Mouse (Mus musculus) embryonic facial prominence, embryonic 12.5 days (tissue): ENCODE data around the gene Fthl17f. TPM values are rescaled to one million over a fixed set of nuclear protein-coding genes. Genes with fewer than 3 reads are reported as not detected.
"Not testable (repeated sequence)": the region's sequence is repeated elsewhere in the genome, so short reads cannot be mapped to it uniquely, and the experiment has no call there.

ENCODE experiments used
- ATAC-seq: fragments of 200-750 bp; cut with Nextera tagmentation; 2 replicates; pipeline ENCODE4 v1.8.0; 2017; ENCODE audit not compliant: insufficient number of reproducible peaks, insufficient read depth, low FRiP score, low TSS enrichment
- H3K27ac ChIP-seq: fragments of 300-500 bp; sonication (generic); 2 replicates; pipeline ENCODE4 v1.5.1; 2016; ENCODE audit warnings: mild to moderate bottlenecking
- H3K27me3 ChIP-seq: fragments of 300-500 bp; sonication (generic); 2 replicates; pipeline ENCODE4 v1.6.1; 2016; ENCODE audit warnings: mild to moderate bottlenecking, moderate library complexity
- H3K36me3 ChIP-seq: fragments of 300-500 bp; sonication (generic); 2 replicates; pipeline ENCODE4 v1.6.1; 2016; ENCODE audit warnings: mild to moderate bottlenecking
- H3K4me1 ChIP-seq: fragments of 300-500 bp; sonication (generic); 2 replicates; pipeline ENCODE4 v1.6.1; 2016
- H3K4me2 ChIP-seq: fragments of 300-500 bp; sonication (generic); replicated peaks from 2 replicates; pipeline ENCODE4 v1.6.1; 2016; ENCODE audit warnings: mild to moderate bottlenecking, moderate library complexity
- H3K4me3 ChIP-seq: fragments of 300-500 bp; sonication (generic); 2 replicates; pipeline ENCODE4 v1.5.1; 2016; ENCODE audit warnings: mild to moderate bottlenecking
- H3K9ac ChIP-seq: fragments of 300-500 bp; sonication (generic); 2 replicates; pipeline ENCODE4 v1.6.1; 2016; ENCODE audit warnings: mild to moderate bottlenecking, moderate library complexity
- H3K9me3 ChIP-seq: fragments of 300-500 bp; sonication (generic); 2 replicates; pipeline ENCODE4 v1.6.1; 2016; ENCODE audit warnings: mild to moderate bottlenecking, moderate library complexity
- WGBS: fragments of 180-500 bp; shearing (Covaris S2); methylation state at CpG from one replicate; pipeline ENCODE4 v1.1.7; 2016; 5-methylcytosine and 5-hydroxymethylcytosine counted together
- polyA plus RNA-seq: library from polyadenylated mRNA; unstranded; fragments of >200 nt; fragmentation: Nextera tagmentation; extraction: Ambion mirVana; gene quantifications from 2 replicates; pipeline ENCODE4 v1.2.1, GENCODE M21; 2016

Fthl17f gene
- not detected in 2 replicates for polyA plus RNA-seq

GRCm38 (mm10) chrX:9062715-9063114 is at the start of gene Fthl17f:
Gene Fthl17f (plus strand): TSS chrX:9063015.
- H3K27me3 ChIP-seq, H3K4me2 ChIP-seq, H3K9me3 ChIP-seq, H3K36me3 ChIP-seq, H3K4me1 ChIP-seq, ATAC-seq, H3K4me3 ChIP-seq, H3K9ac ChIP-seq, H3K27ac ChIP-seq: not testable (repeated sequence)
- WGBS = 92% methylated on average over 11 of the region's 11 CpGs

GRCm38 (mm10) chrX:9016079-9016478 is 46.7 kb upstream of the Fthl17f start:
- ATAC-seq = no peak
- H3K4me1 ChIP-seq = no peaks in the 10 kb centered on the region
- no peaks in the 10 kb centered on the region for H3K36me3 ChIP-seq
- no peak overlapping the region for H3K4me2 ChIP-seq
- H3K27ac ChIP-seq = no peak overlapping the region
- no peak overlapping the region for H3K9ac ChIP-seq
- 29% methylated on average over 1 of the region's 1 CpGs for WGBS
- H3K27me3 ChIP-seq = no peaks in the 10 kb centered on the region
- no peak overlapping the region for H3K4me3 ChIP-seq
- H3K9me3 ChIP-seq = no peaks in the 10 kb centered on the region

- no peak for ATAC-seq
- WGBS = 63% methylated on average over 10 of the region's 10 CpGs
- no peaks in the 10 kb centered on the region for H3K36me3 ChIP-seq
- no peaks in the 10 kb centered on the region for H3K27me3 ChIP-seq
- H3K4me1 ChIP-seq = no peaks in the 10 kb centered on the region
- no peak overlapping the region for H3K4me3 ChIP-seq
- H3K4me2 ChIP-seq = no peak overlapping the region
- H3K9me3 ChIP-seq = no peaks in the 10 kb centered on the region
- H3K9ac ChIP-seq = no peak overlapping the region
- H3K27ac ChIP-seq = no peak overlapping the region
Measured at GRCm38 (mm10) chrX:9019481-9019880, 43.3 kb upstream of the Fthl17f start.

- H3K36me3 ChIP-seq, H3K9me3 ChIP-seq, H3K4me3 ChIP-seq, ATAC-seq, H3K4me2 ChIP-seq, H3K4me1 ChIP-seq, H3K27me3 ChIP-seq, H3K27ac ChIP-seq, H3K9ac ChIP-seq: not testable (repeated sequence)
- WGBS = 100% methylated on average over 1 of the region's 10 CpGs
Measured at GRCm38 (mm10) chrX:9033193-9033592, 29.6 kb upstream of the Fthl17f start, which contains the start of gene Fthl17e. Gene Fthl17e (plus strand): TSS chrX:9033493.

GRCm38 (mm10) chrX:9041611-9042010 is 21.2 kb upstream of the Fthl17f start:
- H3K4me1 ChIP-seq, ATAC-seq, H3K4me3 ChIP-seq, H3K36me3 ChIP-seq, H3K27me3 ChIP-seq, H3K9me3 ChIP-seq, H3K4me2 ChIP-seq, H3K9ac ChIP-seq, H3K27ac ChIP-seq: not testable (repeated sequence)
- WGBS = 40% methylated on average over 3 of the region's 4 CpGs

- not testable (repeated sequence) for H3K4me2 ChIP-seq, ATAC-seq, H3K4me3 ChIP-seq, H3K9me3 ChIP-seq, H3K9ac ChIP-seq, H3K4me1 ChIP-seq, H3K27me3 ChIP-seq, H3K36me3 ChIP-seq, H3K27ac ChIP-seq
- WGBS = 20% methylated on average over 9 of the region's 9 CpGs
Measured at GRCm38 (mm10) chrX:9060952-9061351, 1.9 kb upstream of the Fthl17f start.

GRCm38 (mm10) chrX:9062101-9062500 is 714 bp upstream of the Fthl17f start:
- Histone ChIP-seq H3K9me3 (no peaks in the 10 kb centered on the region), H3K9ac (no peak overlapping the region), H3K4me2 (no peak overlapping the region), H3K4me3 (no peak overlapping the region), H3K36me3 (no peaks in the 10 kb centered on the region), H3K27ac (no peak overlapping the region), H3K4me1 (no peaks in the 10 kb centered on the region), H3K27me3 (no peaks in the 10 kb centered on the region)
- 95% methylated on average over 4 of the region's 4 CpGs for WGBS
- no peak for ATAC-seq

GRCm38 (mm10) chrX:9077699-9078098 is 14.9 kb downstream of the Fthl17f start:
- not testable (repeated sequence) for H3K36me3 ChIP-seq, H3K4me1 ChIP-seq, ATAC-seq, H3K27me3 ChIP-seq, H3K4me3 ChIP-seq, H3K9ac ChIP-seq, H3K9me3 ChIP-seq, H3K4me2 ChIP-seq, H3K27ac ChIP-seq
- 20% methylated on average over 8 of the region's 10 CpGs for WGBS

GRCm38 (mm10) chrX:9095066-9095465 is 32.3 kb downstream of the Fthl17f start:
- ATAC-seq, H3K9ac ChIP-seq, H3K4me2 ChIP-seq, H3K4me3 ChIP-seq, H3K9me3 ChIP-seq, H3K27me3 ChIP-seq, H3K27ac ChIP-seq, H3K4me1 ChIP-seq, H3K36me3 ChIP-seq: not testable (repeated sequence)

GRCm38 (mm10) chrX:9104262-9104661 is 41.4 kb downstream of the Fthl17f start, which contains the start of gene 4930402K13Rik:
Gene 4930402K13Rik (plus strand): TSS chrX:9104562.
- Histone ChIP-seq H3K36me3 (no peaks in the 10 kb centered on the region), H3K9ac (no peak within 1 kb of the TSS), H3K27ac (no peak within 1 kb of the TSS), H3K9me3 (no peaks in the 10 kb centered on the region), H3K4me1 (no peaks in the 10 kb centered on the region), H3K27me3 (no peaks in the 10 kb centered on the region), H3K4me2 (no peak within 1 kb of the TSS), H3K4me3 (no peak within 1 kb of the TSS)
- ATAC-seq = no peak
- 90% methylated on average over 6 of the region's 6 CpGs for WGBS

- WGBS = 44% methylated on average over 2 of the region's 2 CpGs
- Histone ChIP-seq H3K4me1 (no peaks in the 10 kb centered on the region), H3K27ac (no peak overlapping the region), H3K27me3 (no peaks in the 10 kb centered on the region), H3K9ac (no peak overlapping the region), H3K4me3 (no peak overlapping the region), H3K9me3 (no peaks in the 10 kb centered on the region), H3K4me2 (no peak overlapping the region), H3K36me3 (no peaks in the 10 kb centered on the region)
- ATAC-seq = no peak
Measured at GRCm38 (mm10) chrX:9110381-9110780, 47.6 kb downstream of the Fthl17f start.
